Mouse (Mus musculus) thymus, adult 2 months (tissue): ENCODE results near the gene Dync2h1.

Experiments
- CTCF ChIP-seq: fragments of 200-500 bp; IDR thresholded peaks from 2 replicates; pipeline ENCODE4 v1.5.1; 2012; ENCODE audit warnings: mild to moderate bottlenecking, control low read depth, low read length, moderate library complexity, borderline replicate concordance; ENCODE audit not compliant: control insufficient read depth, poor library complexity, insufficient read depth; ENCODE audit errors: extremely low read depth
- POLR2A ChIP-seq: fragments of 200-500 bp; IDR thresholded peaks from 2 replicates; pipeline ENCODE4 v1.6.1; 2012; ENCODE audit warnings: mild to moderate bottlenecking, low read length, control low read depth, moderate library complexity; ENCODE audit not compliant: control insufficient read depth, poor library complexity, insufficient read depth; ENCODE audit errors: extremely low read depth

- no peak for TF ChIP-seq POLR2A
- TF ChIP-seq CTCF: no peak
Measured at GRCm38 (mm10) chr9:6901620-6902019, 282.6 kb downstream of the Dync2h1 start.
